Mouse (Mus musculus) spleen, adult 18-20 months (tissue): ENCODE measurements around the gene Unk.

Source experiments
- DNase-seq, 2 experiments: peaks; one replicate each; pipeline ENCODE4 v3.0.0; 2022; ENCODE audit warnings: mixed read lengths in 2 of 2

Unk gene

GRCm38 (mm10) chr11:116110131-116110530 is 80.0 kb downstream of the Unk start:
- DNase-seq: no peak

- DNase-seq: no peak
Measured at GRCm38 (mm10) chr11:116110540-116110939, 80.4 kb downstream of the Unk start.
